Mouse (Mus musculus) intestine, embryonic 14.5 days (tissue): ENCODE data around the gene Cacnb1. TPM values are rescaled to one million over a fixed set of nuclear protein-coding genes. Genes with fewer than 3 reads are reported as not detected.

Experiments used
- ATAC-seq: fragments of 200-750 bp; cut with Nextera tagmentation; replicated peaks from 2 replicates; pipeline ENCODE4 v1.8.0; 2017; ENCODE audit warnings: low read depth, moderate number of reproducible peaks, moderate TSS enrichment, moderate library complexity; ENCODE audit not compliant: low FRiP score, low TSS enrichment
- DNase-seq: peaks from one replicate; pipeline ENCODE4 v3.0.0-alpha.2; 2018; ENCODE audit warnings: low spot score
- H3K27ac ChIP-seq: fragments of 300-500 bp; sonication (generic); 2 replicates; pipeline ENCODE4 v1.5.1; 2014; ENCODE audit warnings: low read depth, mild to moderate bottlenecking, control low read depth
- H3K27me3 ChIP-seq: fragments of 300-500 bp; sonication (generic); replicated peaks from 2 replicates; pipeline ENCODE4 v1.6.1; 2014; ENCODE audit warnings: low read length, control low read depth; ENCODE audit not compliant: control insufficient read depth, insufficient read depth
- H3K36me3 ChIP-seq: fragments of 300-500 bp; sonication (generic); 2 replicates; pipeline ENCODE4 v1.6.1; 2014; ENCODE audit warnings: low read length, control low read depth; ENCODE audit not compliant: control insufficient read depth, insufficient read depth
- H3K4me1 ChIP-seq: fragments of 300-500 bp; sonication (generic); replicated peaks from 2 replicates; pipeline ENCODE4 v1.6.1; 2014; ENCODE audit warnings: low read length, control low read depth, mixed read lengths; ENCODE audit not compliant: control insufficient read depth, insufficient read depth
- H3K4me2 ChIP-seq: fragments of 300-500 bp; sonication (generic); 2 replicates; pipeline ENCODE4 v1.6.1; 2014; ENCODE audit warnings: low read length
- H3K4me3 ChIP-seq: fragments of 300-500 bp; sonication (generic); 2 replicates; pipeline ENCODE4 v1.5.1; 2014; ENCODE audit warnings: low read depth, low read length, control low read depth, mixed read lengths
- H3K9ac ChIP-seq: fragments of 300-500 bp; sonication (generic); 2 replicates; pipeline ENCODE4 v1.6.1; 2014; ENCODE audit warnings: mild to moderate bottlenecking, low read length
- H3K9me3 ChIP-seq: fragments of 300-500 bp; sonication (generic); 2 replicates; pipeline ENCODE4 v1.6.1; 2016; ENCODE audit warnings: low read length, control low read depth; ENCODE audit not compliant: control insufficient read depth
- whole genome bisulfite sequencing: fragments of 180-500 bp; shearing (Covaris S2); extraction: QIAGEN DNeasy Blood & Tissue Kit; methylation state at CpG from one replicate; pipeline ENCODE4 v1.1.7; 2014; 5-methylcytosine and 5-hydroxymethylcytosine counted together
- polyA plus RNA-seq: library from polyadenylated mRNA; unstranded; fragments of >200 nt; fragmentation: Nextera tagmentation; extraction: Ambion mirVana; gene quantifications from 2 replicates; pipeline ENCODE4 v1.2.1, GENCODE M21; 2014

The Cacnb1 gene
- 7.5 and 8.0 TPM in 2 replicates for polyA plus RNA-seq

DNA sequence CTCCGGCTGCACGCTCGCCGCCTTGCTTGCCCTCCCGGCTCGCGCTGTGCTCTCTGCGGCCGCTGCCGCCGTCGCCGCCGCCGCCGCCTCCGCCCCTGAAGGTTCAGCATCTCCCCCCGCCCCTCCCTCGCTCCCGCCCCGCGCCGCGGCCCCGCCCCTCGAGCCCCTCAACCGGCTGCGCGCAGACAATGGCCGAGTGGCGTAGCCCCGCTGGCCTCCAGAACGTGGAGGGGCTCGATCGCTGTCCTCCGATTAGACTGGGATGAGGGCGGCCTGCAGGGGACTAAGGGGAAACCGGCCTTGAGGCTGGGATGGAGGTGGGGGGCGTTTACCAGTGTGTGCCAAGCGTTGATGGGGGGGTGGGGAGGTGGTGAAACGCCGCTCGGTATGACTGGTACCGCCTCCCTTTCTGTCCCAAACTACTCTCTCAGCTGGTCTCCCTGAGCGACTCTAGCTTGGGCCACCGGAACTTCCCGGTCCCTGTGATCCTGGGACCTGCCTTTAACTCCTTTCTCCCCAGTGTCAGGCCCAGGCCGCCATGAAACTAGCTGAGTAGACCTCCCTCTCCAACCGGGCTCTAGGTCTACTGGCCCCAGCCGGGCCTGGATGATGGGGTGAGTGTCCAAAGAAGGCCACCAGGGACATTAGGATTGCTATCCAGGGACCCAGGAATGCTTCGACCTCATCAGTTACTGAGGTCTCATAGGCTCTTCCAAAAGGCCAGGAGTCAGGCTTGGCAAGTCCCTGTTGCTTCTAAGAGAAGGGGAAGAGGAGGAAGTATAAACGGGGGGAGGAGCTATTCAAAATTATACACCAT is at the start of gene Cacnb1:
TSS of gene Cacnb1 (minus strand) at position 480 of the 817 bp plus-strand sequence.
- Histone ChIP-seq H3K9me3 (no peaks in the 10 kb centered on the region), H3K27ac (peak within 1 kb of the TSS; percentile 89), H3K4me1 (peaks cover 29% of the 10 kb centered on the region), H3K4me2 (peak within 1 kb of the TSS; percentile 92), H3K9ac (peak within 1 kb of the TSS; percentile 71), H3K36me3 (peaks cover under 1% of the 10 kb centered on the region; the same call in 1 of the 2 replicates), H3K4me3 (peak within 1 kb of the TSS; percentile 80), H3K27me3 (no peaks in the 10 kb centered on the region)
- DNase-seq: peak; percentile 86
- peak; percentile 33 for ATAC-seq
- 1% methylated on average over 50 of the region's 52 CpGs for WGBS

DNA sequence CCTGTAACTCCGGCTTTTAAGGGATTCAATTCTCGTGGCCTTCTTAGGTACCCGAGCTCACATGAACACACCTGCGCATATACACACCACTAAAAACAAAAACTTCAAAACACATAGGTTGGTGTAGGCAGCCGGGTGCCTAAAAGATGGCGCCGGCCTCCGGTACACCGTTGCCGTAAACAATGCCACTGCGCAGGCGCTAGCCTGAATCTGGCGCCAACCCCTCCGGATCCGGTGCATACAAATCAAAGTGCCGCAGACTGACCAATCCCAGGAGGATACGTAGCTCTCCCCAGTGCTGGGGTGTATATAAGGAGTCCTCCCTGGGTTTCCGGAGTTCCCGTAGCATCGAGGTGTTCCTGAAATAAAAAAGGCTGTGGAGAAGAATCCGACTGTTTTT is 44.4 kb upstream of the Cacnb1 start:
- ATAC-seq (no peak), DNase-seq (no peak)
- Histone ChIP-seq H3K4me1 (no peaks in the 10 kb centered on the region), H3K27ac (no peak overlapping the region), H3K4me2 (no peak overlapping the region), H3K9ac (no peak overlapping the region), H3K36me3 (no peaks in the 10 kb centered on the region), H3K27me3 (no peaks in the 10 kb centered on the region), H3K9me3 (peaks cover 7% of the 10 kb centered on the region; the same call in 1 of the 2 replicates), H3K4me3 (no peak overlapping the region)
- 94% methylated on average over 21 of the region's 21 CpGs for WGBS

DNA sequence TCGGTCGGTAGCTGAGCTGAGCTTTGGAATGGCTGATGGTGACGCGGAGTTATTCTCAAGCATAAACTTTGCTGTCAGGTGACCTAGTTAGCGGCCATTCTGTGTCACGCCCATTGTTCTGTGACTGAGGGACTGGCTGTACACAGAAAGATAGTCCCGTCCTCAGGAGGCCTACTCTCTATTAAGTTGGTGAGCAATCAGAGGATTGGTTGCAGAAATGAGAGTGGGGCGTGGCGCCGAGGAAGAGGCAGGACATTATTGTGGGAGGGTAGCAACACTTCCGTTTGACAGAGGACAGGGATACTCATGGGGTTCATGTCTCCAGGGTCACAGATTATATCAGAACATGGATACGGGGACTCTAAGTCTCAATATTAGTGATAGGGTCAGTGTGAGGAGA is 43.4 kb upstream of the Cacnb1 start:
- Histone ChIP-seq H3K36me3 (no peaks in the 10 kb centered on the region), H3K27me3 (no peaks in the 10 kb centered on the region), H3K9me3 (peaks cover 7% of the 10 kb centered on the region; the same call in 1 of the 2 replicates), H3K4me1 (no peaks in the 10 kb centered on the region), H3K9ac (no peak overlapping the region), H3K4me3 (no peak overlapping the region), H3K4me2 (no peak overlapping the region), H3K27ac (no peak overlapping the region)
- 93% methylated on average over 12 of the region's 12 CpGs for WGBS
- ATAC-seq (no peak), DNase-seq (no peak)

DNA sequence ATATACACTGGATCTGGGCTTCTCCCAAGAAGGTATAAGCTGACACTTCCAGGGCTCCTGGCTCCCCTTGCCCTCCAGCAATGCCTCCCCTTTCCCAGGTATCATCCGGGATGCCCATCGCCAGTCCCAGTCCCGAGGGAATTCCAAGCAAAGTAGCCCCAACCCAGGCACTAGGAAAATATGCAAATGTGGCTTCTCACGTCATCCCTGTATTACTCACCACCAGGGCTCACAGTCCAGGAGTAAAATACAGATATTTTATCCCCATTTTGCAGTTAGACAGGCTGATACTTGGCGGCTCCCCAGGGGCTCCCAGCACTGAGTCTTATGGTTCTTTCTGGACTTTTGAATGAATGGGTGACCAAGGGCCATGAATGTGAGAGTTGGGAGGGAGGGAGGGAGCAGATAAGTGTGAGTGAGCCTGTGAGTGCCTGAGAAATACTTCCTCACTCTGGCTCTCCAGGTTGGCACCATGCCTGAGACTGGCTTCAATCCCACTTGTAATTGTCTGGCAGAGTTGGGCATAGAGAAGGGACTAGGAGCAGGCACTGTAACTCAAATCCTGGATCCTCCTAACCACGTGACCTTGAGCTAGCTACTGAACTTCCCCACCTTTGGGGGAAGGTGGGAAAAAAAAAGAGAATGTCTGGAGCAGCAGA is 39.2 kb upstream of the Cacnb1 start:
- no peak overlapping the region for H3K27ac ChIP-seq
- H3K36me3 ChIP-seq: no peaks in the 10 kb centered on the region
- H3K9me3 ChIP-seq: peaks cover 4% of the 10 kb centered on the region; the same call in 1 of the 2 replicates
- H3K4me2 ChIP-seq: no peak overlapping the region
- no peak overlapping the region for H3K9ac ChIP-seq
- no peaks in the 10 kb centered on the region for H3K4me1 ChIP-seq
- 52% methylated on average over 6 of the region's 6 CpGs for WGBS
- ATAC-seq (no peak), DNase-seq (no peak)
- no peak overlapping the region for H3K4me3 ChIP-seq
- H3K27me3 ChIP-seq: no peaks in the 10 kb centered on the region

DNA sequence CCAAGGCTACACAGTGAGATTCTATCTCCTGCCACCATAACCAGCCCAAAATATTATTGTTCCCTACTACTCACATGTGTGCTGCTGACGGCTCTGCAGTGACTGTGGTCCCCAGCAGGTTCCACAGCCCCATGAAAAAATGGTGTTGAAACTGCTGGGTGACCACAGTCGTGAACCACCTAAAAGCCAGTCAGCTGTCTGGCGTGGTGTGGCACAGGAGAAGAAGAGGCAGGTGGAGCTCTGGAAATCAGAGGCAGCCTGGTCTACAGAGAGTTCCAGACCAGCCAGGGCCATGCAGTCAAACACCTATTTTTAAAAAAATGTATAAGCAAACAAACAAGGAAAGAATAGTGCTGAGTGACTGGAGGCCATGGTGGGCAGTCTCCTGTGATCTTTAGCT is 38.6 kb upstream of the Cacnb1 start:
- no peak overlapping the region for H3K9ac ChIP-seq
- no peaks in the 10 kb centered on the region for H3K4me1 ChIP-seq
- no peak overlapping the region for H3K4me2 ChIP-seq
- no peak for ATAC-seq
- no peaks in the 10 kb centered on the region for H3K27me3 ChIP-seq
- H3K36me3 ChIP-seq: no peaks in the 10 kb centered on the region
- DNase-seq: no peak
- WGBS: 76% methylated on average over 3 of the region's 3 CpGs
- H3K4me3 ChIP-seq: no peak overlapping the region
- H3K9me3 ChIP-seq: no peaks in the 10 kb centered on the region
- no peak overlapping the region for H3K27ac ChIP-seq

DNA sequence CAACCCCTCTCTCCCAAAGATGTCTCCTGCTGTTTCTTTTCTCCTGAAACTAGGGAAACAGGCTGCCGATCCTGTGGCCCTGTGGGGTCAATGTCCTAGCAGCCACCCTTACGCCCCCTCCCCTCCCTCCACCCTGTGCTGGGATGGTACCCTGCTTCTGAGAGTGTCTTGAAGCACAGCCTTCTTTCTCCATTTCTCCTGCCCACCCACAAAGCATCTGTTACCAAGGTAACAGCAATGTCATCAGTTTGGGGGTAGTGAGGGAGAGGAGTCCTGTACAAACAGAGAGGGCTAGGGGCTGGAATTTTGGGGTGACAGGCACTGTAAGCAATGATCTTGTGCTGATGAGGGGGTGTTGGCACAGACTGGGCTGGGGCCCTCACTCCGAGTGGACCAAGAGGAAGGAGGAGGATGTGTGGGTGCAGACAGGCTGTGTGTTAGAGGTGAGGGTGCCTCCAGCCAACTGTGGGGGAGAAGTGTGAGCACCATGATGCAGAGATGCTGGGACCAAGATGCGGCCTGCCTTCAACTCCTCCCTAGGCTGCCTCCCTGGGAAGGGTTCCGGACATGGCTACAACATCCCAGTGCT is 37.4 kb upstream of the Cacnb1 start:
- Histone ChIP-seq H3K9ac (no peak overlapping the region), H3K27ac (no peak overlapping the region), H3K4me2 (no peak overlapping the region), H3K27me3 (0 out of 2 replicates have a peak, but pooled peaks cover under 1% of the 10 kb centered on the region), H3K4me1 (no peaks in the 10 kb centered on the region), H3K4me3 (no peak overlapping the region), H3K9me3 (no peaks in the 10 kb centered on the region), H3K36me3 (no peaks in the 10 kb centered on the region)
- WGBS: 63% methylated on average over 5 of the region's 5 CpGs
- ATAC-seq: no peak
- no peak for DNase-seq

DNA sequence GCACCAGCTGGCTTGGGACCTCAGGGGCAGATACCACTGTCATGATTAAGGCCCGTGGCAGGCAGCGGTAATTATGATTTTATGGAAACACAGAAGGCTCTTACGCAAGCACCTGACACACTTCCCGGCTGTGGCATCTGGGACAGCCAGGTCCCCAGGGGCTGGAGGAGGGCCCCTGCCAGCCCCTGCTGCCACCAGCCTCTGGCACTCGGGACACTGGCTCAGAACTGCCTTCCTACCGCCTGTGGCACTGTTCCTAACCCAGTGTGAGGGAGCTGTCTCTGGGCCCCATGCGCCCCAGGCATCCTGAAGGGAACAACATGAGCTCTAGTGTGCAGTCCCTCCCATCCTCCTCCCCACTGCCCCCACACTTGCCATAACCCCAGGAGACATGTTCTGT is 36.8 kb upstream of the Cacnb1 start:
- H3K9me3 ChIP-seq: no peaks in the 10 kb centered on the region
- 70% methylated on average over 7 of the region's 7 CpGs for WGBS
- ATAC-seq (no peak), DNase-seq (no peak)
- no peaks in the 10 kb centered on the region for H3K36me3 ChIP-seq
- no peak overlapping the region for H3K27ac ChIP-seq
- H3K4me3 ChIP-seq: no peak overlapping the region
- no peak overlapping the region for H3K4me2 ChIP-seq
- H3K9ac ChIP-seq: no peak overlapping the region
- H3K4me1 ChIP-seq: no peaks in the 10 kb centered on the region
- peaks cover 5% of the 10 kb centered on the region for H3K27me3 ChIP-seq

DNA sequence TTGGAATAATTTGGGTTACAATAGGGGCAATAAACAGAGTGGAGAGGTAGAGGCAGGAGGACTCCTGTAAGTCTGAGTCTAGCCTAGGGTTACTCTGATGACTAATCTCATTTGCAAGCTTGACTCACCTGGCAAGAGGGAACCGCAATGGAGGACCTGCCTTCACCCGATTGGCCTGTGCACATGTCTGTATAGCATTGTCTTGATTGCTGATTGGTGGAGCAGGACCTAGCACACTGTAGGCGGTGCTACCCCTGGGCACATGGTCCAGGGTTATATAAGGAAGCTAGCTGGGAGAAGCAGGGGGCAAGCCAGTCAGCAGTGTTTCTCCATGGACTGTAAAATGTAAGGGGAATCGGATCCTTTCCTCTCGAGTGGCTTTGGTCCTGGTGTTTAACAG is 35.2 kb upstream of the Cacnb1 start:
- Histone ChIP-seq H3K9me3 (no peaks in the 10 kb centered on the region), H3K4me3 (no peak overlapping the region), H3K27me3 (peaks cover 15% of the 10 kb centered on the region), H3K4me2 (no peak overlapping the region), H3K9ac (no peak overlapping the region), H3K27ac (no peak overlapping the region), H3K4me1 (no peaks in the 10 kb centered on the region), H3K36me3 (no peaks in the 10 kb centered on the region)
- DNase-seq (no peak), ATAC-seq (0 out of 2 replicates have a peak, but pooled peaks have one; percentile 30)
- WGBS: 80% methylated on average over 5 of the region's 5 CpGs
